Mouse (Mus musculus): ENCODE data around the gene Cnp.

- TF ChIP-seq CTCF (IDR thresholded peaks at IDR 0.05; ENCODE audit: low read depth, low read length) (no peak), GATA1 (IDR thresholded peaks at IDR 0.05; ENCODE audit: borderline replicate concordance, low read length) (no peak), TAL1 (conservative IDR thresholded peaks at IDR 0.05; ENCODE audit: low read depth, low read length) (no peak)
These were observed 65.6 kb downstream of the Cnp start for GRCm38 (mm10) chr11:100640159-100640906.
